Mouse (Mus musculus): ENCODE data around the gene Galnt17.
A peak's percentile ranks its signal among the peaks of the same experiment; 100 is the strongest.

Gene Galnt17

DNA sequence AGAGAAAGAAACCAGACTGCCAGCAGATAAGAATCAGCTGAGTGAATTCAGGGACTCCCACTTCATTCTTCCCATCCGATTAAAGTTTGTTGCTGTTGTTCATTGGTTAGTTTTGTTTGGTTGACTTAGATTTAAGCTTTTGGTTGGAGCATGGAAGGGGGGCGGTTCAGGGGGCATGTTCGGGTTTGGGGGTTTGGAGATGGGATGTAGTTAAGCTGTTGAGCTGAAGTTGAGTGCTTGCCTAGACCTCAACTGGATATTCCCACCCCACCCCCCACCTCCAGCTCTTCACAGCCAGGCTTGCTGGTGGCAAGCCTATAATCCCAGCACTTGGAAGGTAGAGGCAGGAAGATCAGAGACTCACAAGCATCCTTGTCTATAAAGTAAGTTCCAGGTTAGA, at the start of gene Galnt17:
Gene Galnt17 (minus strand): TSS at position 101 of the 400 bp plus-strand sequence.
- DNase-seq (ENCODE audit: low spot score) = no peak

- DNase-seq (ENCODE audit: low spot score) = no peak
Observed at GRCm38 (mm10) chr5:131334536-131334935, 26.2 kb upstream of the Galnt17 start.

GRCm38 (mm10) chr5:131321286-131321685, 13.0 kb upstream of the Galnt17 start:
- DNase-seq (ENCODE audit: low spot score) = no peak

- no peak for DNase-seq (ENCODE audit: low spot score)
Observed at GRCm38 (mm10) chr5:131319605-131320004, 11.3 kb upstream of the Galnt17 start.

GRCm38 (mm10) chr5:131319141-131319540, 10.8 kb upstream of the Galnt17 start:
- no peak for DNase-seq (ENCODE audit: low spot score)

DNA sequence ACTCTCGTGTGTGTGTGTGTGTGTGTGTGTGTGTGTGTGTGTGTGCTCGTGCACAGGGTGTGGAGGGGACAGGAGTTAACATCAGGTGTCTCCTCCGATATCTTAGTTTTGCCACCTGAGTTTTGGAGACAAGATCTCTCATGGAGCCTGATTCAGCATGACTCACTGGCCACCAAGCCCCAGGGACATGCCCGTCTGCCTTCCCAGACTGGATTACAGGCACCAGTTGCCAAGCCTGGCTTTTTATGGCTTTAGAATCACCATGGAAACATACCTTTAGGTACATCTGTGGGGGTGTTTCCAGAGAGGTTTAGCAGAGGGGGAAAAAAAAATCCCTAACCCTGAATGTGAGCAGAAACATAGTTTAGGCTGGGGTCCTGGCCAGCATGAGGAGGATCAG, 6.7 kb upstream of the Galnt17 start:
- DNase-seq (ENCODE audit: low spot score) = no peak

GRCm38 (mm10) chr5:131307656-131308151, 593 bp downstream of the Galnt17 start:
- DNase-seq (ENCODE audit: low spot score) = peak; percentile 63

GRCm38 (mm10) chr5:131306908-131307655, 1.2 kb downstream of the Galnt17 start:
- DNase-seq (ENCODE audit: low spot score) = peak; percentile 24

- no peak for DNase-seq (ENCODE audit: low spot score)
Observed at GRCm38 (mm10) chr5:131306321-131306907, 1.9 kb downstream of the Galnt17 start.

DNA sequence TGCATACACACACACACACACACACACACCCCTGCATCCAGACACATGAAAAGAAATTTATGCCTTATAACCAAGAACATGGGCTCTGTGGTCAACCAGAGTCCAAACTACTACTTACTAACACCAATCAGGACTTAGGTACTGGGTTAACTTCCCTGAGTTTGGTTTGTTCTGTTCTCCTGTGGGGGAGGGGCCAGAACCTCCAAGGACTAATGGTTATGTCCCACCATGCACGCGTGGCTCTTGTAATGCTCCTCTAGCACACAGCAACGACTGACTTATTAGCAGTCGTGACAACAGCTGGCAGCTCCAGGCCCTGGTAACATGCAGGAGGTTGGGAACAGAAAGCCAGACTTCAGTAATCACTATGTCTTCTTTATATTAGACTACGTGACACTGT, 3.1 kb downstream of the Galnt17 start:
- no peak for DNase-seq (ENCODE audit: low spot score)

- no peak for DNase-seq (ENCODE audit: low spot score)
Observed at GRCm38 (mm10) chr5:131301526-131301925, 6.8 kb downstream of the Galnt17 start.

DNA sequence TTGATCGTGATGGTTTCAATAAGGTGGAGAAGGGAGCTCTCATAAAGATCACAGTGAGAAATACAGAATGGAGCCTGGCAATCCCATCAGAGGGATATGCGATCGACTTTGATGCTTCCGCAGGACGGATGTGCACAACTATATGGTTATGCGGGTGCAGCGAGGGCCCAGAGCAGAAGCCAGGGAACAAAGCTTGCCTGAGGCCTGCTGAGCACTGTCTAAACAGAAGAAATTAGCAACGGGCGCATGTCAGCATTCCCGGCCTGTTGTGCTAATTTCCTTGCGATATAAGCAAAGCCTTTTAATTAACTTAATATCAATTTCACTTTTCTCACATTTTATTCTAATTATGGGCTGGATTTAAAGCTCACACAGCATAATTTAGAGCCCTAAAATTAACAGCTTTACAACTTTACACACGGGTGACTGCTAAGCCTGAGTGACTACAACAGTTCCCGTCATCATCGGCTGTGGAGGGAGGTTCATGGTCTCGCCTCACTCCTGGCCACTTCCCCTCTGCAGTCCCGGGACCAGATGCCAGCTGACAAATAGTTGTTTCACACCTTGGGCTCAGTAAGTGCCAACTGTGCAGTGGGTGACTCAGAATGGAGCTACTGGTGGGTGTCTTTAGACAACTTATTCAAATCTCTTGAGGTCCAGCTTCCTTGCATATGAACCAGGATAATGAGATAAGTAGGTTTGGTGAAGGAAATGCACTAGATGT, 14.4 kb downstream of the Galnt17 start:
- DNase-seq (ENCODE audit: low spot score) = no peak

GRCm38 (mm10) chr5:131287091-131287490, 21.2 kb downstream of the Galnt17 start:
- DNase-seq (ENCODE audit: low spot score) = no peak

DNA sequence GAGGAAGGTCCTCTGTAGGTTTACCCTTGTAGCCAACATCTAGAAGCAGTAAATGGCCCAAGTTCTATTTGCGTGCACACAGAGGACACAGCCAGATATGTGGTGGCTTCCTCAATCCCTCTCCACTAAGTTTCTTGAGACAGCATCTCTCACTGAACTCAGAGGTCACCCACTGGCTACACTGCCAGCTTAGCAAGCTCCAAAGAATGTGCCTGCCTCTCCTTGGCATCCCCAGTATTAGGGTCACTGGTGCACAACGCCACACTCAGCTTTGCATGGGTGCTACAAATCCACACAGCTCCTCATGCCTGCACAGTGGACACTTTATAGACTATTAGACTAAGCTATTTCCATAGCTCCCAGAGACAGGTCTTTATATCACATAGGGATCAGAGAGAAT, 21.6 kb downstream of the Galnt17 start:
- DNase-seq (ENCODE audit: low spot score) = no peak

DNA sequence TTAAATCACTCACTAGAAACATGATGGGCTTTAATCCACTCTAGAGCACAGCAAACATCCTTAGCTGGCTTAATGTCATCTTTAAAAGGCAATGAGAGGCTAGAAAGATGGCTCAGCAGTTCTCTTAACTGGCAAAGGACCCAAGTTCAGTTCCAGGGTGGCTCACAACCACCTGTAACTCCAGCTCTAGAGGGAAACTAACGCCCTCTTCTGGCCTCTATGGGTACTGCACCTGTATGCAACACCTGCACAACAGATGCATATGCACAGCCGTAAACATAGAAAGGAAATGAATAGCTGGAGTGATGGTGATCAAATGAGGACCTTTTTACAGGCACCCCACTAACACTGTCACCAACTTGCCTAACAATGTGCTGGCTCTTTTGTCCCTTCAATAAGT, 27.9 kb downstream of the Galnt17 start:
- DNase-seq (ENCODE audit: low spot score) = no peak

GRCm38 (mm10) chr5:131279286-131279685, 29.0 kb downstream of the Galnt17 start:
- DNase-seq (ENCODE audit: low spot score) = no peak

DNA sequence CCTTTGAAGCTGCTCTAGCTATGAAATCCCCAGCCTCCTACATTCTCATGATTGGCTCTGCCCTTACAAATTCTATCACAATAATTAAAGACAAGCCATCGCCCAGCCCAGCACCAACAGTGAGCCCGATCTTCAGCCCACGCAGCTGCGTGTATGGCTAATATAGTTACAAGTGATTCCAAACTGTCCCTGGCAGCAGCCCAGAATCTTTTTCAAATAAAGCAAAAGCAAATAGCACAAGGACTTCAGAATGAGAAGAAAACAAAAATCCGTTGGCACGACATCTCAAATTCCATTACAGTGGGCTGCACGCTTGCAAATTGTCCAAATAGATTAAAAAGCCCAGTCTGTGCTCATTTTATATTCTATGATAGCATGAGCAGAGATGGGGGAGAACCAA, 31.1 kb downstream of the Galnt17 start:
- DNase-seq (ENCODE audit: low spot score) = peak; percentile 19

- no peak for DNase-seq (ENCODE audit: low spot score)
Observed at GRCm38 (mm10) chr5:131266291-131266690, 42.0 kb downstream of the Galnt17 start.

DNA sequence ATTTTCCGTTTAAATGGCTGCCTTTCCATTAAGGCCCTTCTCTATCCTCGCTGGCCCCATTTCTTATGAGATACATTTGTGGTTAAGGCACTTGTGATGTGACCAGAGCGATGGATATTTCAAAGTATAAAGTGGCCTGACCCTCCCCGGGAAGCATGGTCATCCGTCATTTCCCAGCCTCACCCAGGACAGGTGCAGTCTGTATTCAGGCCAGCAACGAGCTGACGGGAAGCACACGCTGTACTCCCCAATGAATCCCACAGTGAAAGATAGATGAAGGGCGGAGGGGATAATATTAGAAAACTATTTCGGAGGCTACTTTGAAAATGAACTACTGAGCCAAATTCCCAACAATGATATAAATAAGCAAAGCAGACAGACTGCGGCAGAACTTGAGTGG, 44.2 kb downstream of the Galnt17 start:
- no peak for DNase-seq (ENCODE audit: low spot score)

DNA sequence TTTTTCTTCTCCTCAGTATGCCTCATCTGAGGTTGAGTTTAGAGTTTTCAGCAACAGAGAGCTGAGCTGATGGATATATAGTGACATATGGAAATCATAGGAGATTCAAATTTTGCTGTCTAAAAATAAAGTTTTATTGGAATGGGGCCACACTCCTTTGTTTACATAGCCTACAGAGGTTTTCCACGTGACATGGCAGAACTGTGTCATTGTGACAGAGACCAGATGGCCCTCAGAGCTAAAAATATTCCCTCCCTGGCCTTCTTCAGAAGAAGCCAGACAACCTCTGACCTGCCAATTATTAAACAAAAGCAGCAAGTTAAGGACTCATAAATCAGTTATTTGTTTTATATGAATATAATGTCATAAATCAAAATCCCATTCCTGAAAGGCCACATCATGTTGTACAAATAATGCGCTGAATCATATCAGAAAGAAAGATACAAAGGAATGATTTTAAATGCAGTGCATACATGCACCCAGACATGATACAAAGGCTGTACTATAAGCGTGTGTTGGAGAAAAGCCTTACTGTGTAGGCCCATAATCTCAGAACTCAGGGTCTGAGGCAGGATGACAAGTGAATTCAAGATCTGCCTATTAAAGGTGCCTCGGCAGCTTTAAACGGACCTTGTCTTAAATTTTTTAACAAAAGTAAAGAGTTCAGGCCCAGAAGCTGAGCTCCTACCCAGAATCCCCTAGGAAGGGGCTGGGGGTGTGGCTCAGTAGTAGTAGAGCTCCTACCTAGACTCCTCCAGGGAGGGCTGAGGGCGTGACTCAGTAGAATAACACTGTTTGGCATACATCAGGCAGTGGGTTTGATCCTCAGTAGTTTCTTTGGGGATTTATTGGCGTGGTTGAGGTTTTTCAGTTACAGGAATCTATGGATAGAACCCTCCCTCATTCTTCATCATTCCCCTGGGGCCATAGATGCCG, 57.3 kb downstream of the Galnt17 start:
- no peak for DNase-seq (ENCODE audit: low spot score)

GRCm38 (mm10) chr5:131248416-131248815, 59.9 kb downstream of the Galnt17 start:
- no peak for DNase-seq (ENCODE audit: low spot score)

- DNase-seq (ENCODE audit: low spot score) = no peak
Observed at GRCm38 (mm10) chr5:131246591-131246990, 61.7 kb downstream of the Galnt17 start.
